Mouse (Mus musculus) liver, embryonic 13.5 days (tissue): Measurements from ENCODE around the gene Fmc1. TPM values are rescaled to one million over a fixed set of nuclear protein-coding genes. Genes with fewer than 3 reads are reported as not detected.
A peak's percentile ranks its signal among the peaks of the same experiment; 100 is the strongest.

Source experiments
- ATAC-seq: fragments of 200-750 bp; cut with Nextera tagmentation; 2 replicates; pipeline ENCODE4 v1.8.0; 2017; ENCODE audit warnings: low read depth, mild to moderate bottlenecking, moderate number of reproducible peaks, moderate library complexity
- DNase-seq: peaks from one replicate; pipeline ENCODE4 v3.0.0; 2022
- H3K27ac ChIP-seq: fragments of 300-500 bp; sonication (generic); 2 replicates; pipeline ENCODE4 v1.5.1; 2015; ENCODE audit warnings: moderate library complexity, mild to moderate bottlenecking, inconsistent platforms
- H3K27me3 ChIP-seq: fragments of 300-500 bp; sonication (generic); 2 replicates; pipeline ENCODE4 v1.6.1; 2015; ENCODE audit warnings: mild to moderate bottlenecking, inconsistent platforms
- H3K36me3 ChIP-seq: fragments of 300-500 bp; sonication (generic); 2 replicates; pipeline ENCODE4 v1.6.1; 2015; ENCODE audit warnings: mild to moderate bottlenecking, inconsistent platforms
- H3K4me1 ChIP-seq: fragments of 300-500 bp; sonication (generic); replicated peaks from 2 replicates; pipeline ENCODE4 v1.6.1; 2015; ENCODE audit warnings: inconsistent platforms
- H3K4me2 ChIP-seq: fragments of 300-500 bp; sonication (generic); 2 replicates; pipeline ENCODE4 v1.6.1; 2015; ENCODE audit warnings: inconsistent platforms, mild to moderate bottlenecking, moderate library complexity
- H3K4me3 ChIP-seq: fragments of 300-500 bp; sonication (generic); replicated peaks from 2 replicates; pipeline ENCODE4 v1.5.1; 2015; ENCODE audit warnings: mild to moderate bottlenecking, inconsistent platforms
- H3K9ac ChIP-seq: fragments of 300-500 bp; sonication (generic); 2 replicates; pipeline ENCODE4 v1.6.1; 2015; ENCODE audit warnings: mild to moderate bottlenecking, inconsistent platforms
- H3K9me3 ChIP-seq: fragments of 300-500 bp; sonication (generic); replicated peaks from 2 replicates; pipeline ENCODE4 v1.6.1; 2016; ENCODE audit warnings: inconsistent platforms
- WGBS: fragments of 180-500 bp; shearing (Covaris S2); methylation state at CpG from one replicate; pipeline ENCODE4 v1.1.7; 2015; ENCODE audit not compliant: insufficient replicate concordance; 5-methylcytosine and 5-hydroxymethylcytosine counted together
- polyA plus RNA-seq: library from polyadenylated mRNA; unstranded; fragments of >200 nt; fragmentation: Nextera tagmentation; extraction: Ambion mirVana; gene quantifications from 2 replicates; pipeline ENCODE4 v1.2.1, GENCODE M21; 2015

Fmc1 gene
- polyA plus RNA-seq: 97.6 and 100 TPM in 2 replicates

DNA sequence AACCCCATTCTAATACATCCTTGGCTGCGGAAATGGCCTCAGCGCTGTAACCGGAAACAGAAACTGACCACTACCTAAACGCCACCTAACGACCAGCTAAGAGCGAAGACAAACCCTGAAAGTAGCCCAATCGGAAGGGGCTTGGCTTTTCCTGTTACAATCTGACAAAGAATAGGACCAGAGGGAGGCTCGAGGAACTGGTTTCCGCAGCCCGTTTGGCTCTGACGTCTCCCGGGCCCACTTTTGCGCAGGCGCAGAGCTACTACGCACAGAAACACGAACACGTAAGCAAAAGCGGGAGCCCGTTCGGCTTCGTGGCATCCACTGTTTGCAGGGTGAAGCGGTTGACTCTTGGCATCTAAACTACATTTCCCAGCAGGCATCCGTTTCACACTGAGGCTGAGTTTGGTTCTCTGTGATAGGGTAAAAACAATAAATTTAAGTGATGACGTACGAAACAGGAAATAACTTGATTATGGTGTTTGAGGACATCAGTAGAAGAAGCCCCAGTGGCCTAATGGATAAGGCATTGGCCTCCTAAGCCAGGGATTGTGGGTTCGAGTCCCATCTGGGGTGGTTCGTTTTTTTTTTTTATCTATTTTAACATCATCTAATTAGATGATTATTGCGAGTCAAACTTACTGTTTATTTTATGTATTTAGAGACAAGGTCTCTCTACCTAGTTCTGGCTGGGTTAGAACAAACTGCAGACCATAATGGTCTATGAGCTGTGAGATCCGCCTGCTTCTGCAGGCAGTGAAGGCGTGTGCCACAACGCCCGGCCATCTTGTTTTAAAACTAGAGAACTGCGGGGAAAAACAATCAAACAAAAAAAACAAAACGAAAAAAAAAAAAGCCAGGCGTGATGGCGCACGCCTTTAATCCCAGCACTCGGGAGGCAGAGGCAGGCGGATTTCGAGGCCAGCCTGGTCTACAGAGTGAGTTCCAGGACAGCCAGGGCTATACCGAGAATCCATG lies at the start of gene Fmc1:
Gene Fmc1 (plus strand): TSS at position 75 of the 978 bp plus-strand sequence.
- peak within 1 kb of the TSS; percentile 78 for H3K4me3 ChIP-seq
- peak within 1 kb of the TSS; percentile 76 for H3K4me2 ChIP-seq
- peak; percentile 83 for ATAC-seq
- peak within 1 kb of the TSS; percentile 92 for H3K27ac ChIP-seq
- no peaks in the 10 kb centered on the region for H3K36me3 ChIP-seq
- H3K4me1 ChIP-seq: peaks cover 25% of the 10 kb centered on the region
- peak; percentile 96 for DNase-seq
- WGBS: 2% methylated on average over 41 of the region's 41 CpGs
- H3K27me3 ChIP-seq: no peaks in the 10 kb centered on the region
- H3K9me3 ChIP-seq: no peaks in the 10 kb centered on the region
- H3K9ac ChIP-seq: peak within 1 kb of the TSS; percentile 88

GRCm38 (mm10) chr6:38492550-38492949 lies 40.8 kb upstream of the Fmc1 start:
- Histone ChIP-seq H3K36me3 (peaks cover 37% of the 10 kb centered on the region), H3K27ac (no peak overlapping the region), H3K4me3 (no peak overlapping the region), H3K9me3 (no peaks in the 10 kb centered on the region), H3K4me2 (no peak overlapping the region), H3K9ac (no peak overlapping the region), H3K27me3 (no peaks in the 10 kb centered on the region), H3K4me1 (no peaks in the 10 kb centered on the region)
- no peak for ATAC-seq
- WGBS: 68% methylated on average over 3 of the region's 3 CpGs
- peak; percentile 33 for DNase-seq

GRCm38 (mm10) chr6:38495641-38496040 lies 37.7 kb upstream of the Fmc1 start:
- H3K4me1 ChIP-seq: 0 out of 2 replicates have a peak, but pooled peaks cover 7% of the 10 kb centered on the region
- H3K4me3 ChIP-seq: no peak overlapping the region
- 69% methylated on average over 4 of the region's 4 CpGs for WGBS
- no peak overlapping the region for H3K9ac ChIP-seq
- H3K36me3 ChIP-seq: peaks cover 44% of the 10 kb centered on the region
- no peak overlapping the region for H3K4me2 ChIP-seq
- ATAC-seq (no peak), DNase-seq (no peak)
- no peaks in the 10 kb centered on the region for H3K27me3 ChIP-seq
- H3K9me3 ChIP-seq: no peaks in the 10 kb centered on the region
- no peak overlapping the region for H3K27ac ChIP-seq

- 97% methylated on average over 1 of the region's 1 CpGs for WGBS
- peaks cover 12% of the 10 kb centered on the region; the same call in 1 of the 2 replicates for H3K4me1 ChIP-seq
- H3K36me3 ChIP-seq: no peaks in the 10 kb centered on the region
- H3K4me2 ChIP-seq: no peak overlapping the region
- no peak overlapping the region for H3K4me3 ChIP-seq
- no peak overlapping the region for H3K9ac ChIP-seq
- H3K27me3 ChIP-seq: no peaks in the 10 kb centered on the region
- no peaks in the 10 kb centered on the region for H3K9me3 ChIP-seq
- no peak overlapping the region for H3K27ac ChIP-seq
- no peak for DNase-seq
- no peak for ATAC-seq
These were observed 21.2 kb upstream of the Fmc1 start for GRCm38 (mm10) chr6:38512096-38512495.

- Histone ChIP-seq H3K4me1 (peaks cover 12% of the 10 kb centered on the region; the same call in 1 of the 2 replicates), H3K9me3 (no peaks in the 10 kb centered on the region)
- ATAC-seq: 0 out of 2 replicates have a peak, but pooled peaks have one; percentile 43
These were observed 20.5 kb upstream of the Fmc1 start for GRCm38 (mm10) chr6:38512830-38513229.

DNA sequence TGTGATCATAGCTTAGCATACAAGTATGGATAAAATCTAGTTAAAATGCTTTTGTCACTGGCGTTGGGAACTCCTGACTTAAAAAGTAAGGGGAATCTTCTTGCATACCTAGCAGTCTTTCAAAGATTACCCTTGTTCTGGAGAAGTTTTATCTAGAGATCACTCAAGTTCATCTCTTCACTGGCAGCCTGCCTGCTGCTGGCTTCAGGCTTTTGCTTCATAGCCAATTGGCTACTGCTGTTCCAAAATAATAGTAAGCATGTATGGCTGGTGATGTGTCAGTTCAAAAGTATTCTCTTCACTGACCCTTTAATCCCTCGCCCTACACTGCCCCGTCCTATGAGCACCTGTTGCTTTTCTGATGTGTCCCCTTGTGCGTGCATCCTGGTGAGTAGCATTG lies 18.1 kb upstream of the Fmc1 start:
- DNase-seq: no peak
- no peak overlapping the region for H3K9ac ChIP-seq

More at GRCm38 (mm10) chr6:38512830-38513229, 20.5 kb upstream of the Fmc1 start:
- no peak for DNase-seq
- Histone ChIP-seq H3K9ac (no peak overlapping the region), H3K36me3 (no peaks in the 10 kb centered on the region), H3K4me3 (no peak overlapping the region), H3K27me3 (no peaks in the 10 kb centered on the region), H3K27ac (no peak overlapping the region), H3K4me2 (no peak overlapping the region)

GRCm38 (mm10) chr6:38523851-38524250 lies 9.5 kb upstream of the Fmc1 start:
- WGBS: 13% methylated on average over 8 of the region's 8 CpGs
- Histone ChIP-seq H3K27ac (no peak overlapping the region), H3K36me3 (no peaks in the 10 kb centered on the region), H3K4me2 (peak overlapping the region; percentile 29), H3K4me1 (peaks cover 13% of the 10 kb centered on the region), H3K27me3 (peaks cover 3% of the 10 kb centered on the region; the same call in 1 of the 2 replicates), H3K9ac (no peak overlapping the region), H3K4me3 (peak overlapping the region; percentile 14; the same call in 1 of the 2 replicates), H3K9me3 (no peaks in the 10 kb centered on the region)
- DNase-seq (peak; percentile 51), ATAC-seq (peak; percentile 74)

More for the DNA sequence above, 18.1 kb upstream of the Fmc1 start:
- H3K4me3 ChIP-seq: no peak overlapping the region
- H3K27me3 ChIP-seq: no peaks in the 10 kb centered on the region
- H3K4me2 ChIP-seq: no peak overlapping the region
- no peaks in the 10 kb centered on the region for H3K9me3 ChIP-seq
- no peaks in the 10 kb centered on the region for H3K36me3 ChIP-seq
- no peak for ATAC-seq
- peaks cover 12% of the 10 kb centered on the region; the same call in 1 of the 2 replicates for H3K4me1 ChIP-seq
- 77% methylated on average over 4 of the region's 4 CpGs for WGBS
- H3K27ac ChIP-seq: no peak overlapping the region

GRCm38 (mm10) chr6:38531211-38531820 lies 2.0 kb upstream of the Fmc1 start:
- Histone ChIP-seq H3K27ac (peak overlapping the region; percentile 27; the same call in 1 of the 2 replicates), H3K9ac (0 out of 2 replicates have a peak overlapping the region, but pooled peaks have one; percentile 13), H3K4me1 (peaks cover 25% of the 10 kb centered on the region), H3K36me3 (no peaks in the 10 kb centered on the region), H3K4me2 (no peak overlapping the region), H3K9me3 (no peaks in the 10 kb centered on the region), H3K27me3 (no peaks in the 10 kb centered on the region), H3K4me3 (no peak overlapping the region)
- DNase-seq: no peak
- WGBS: 36% methylated on average over 5 of the region's 5 CpGs
- no peak for ATAC-seq

- H3K4me1 ChIP-seq: peaks cover 25% of the 10 kb centered on the region
- peak overlapping the region; percentile 76 for H3K4me2 ChIP-seq
- 7% methylated on average over 25 of the region's 25 CpGs for WGBS
- peak; percentile 21 for ATAC-seq
- H3K36me3 ChIP-seq: no peaks in the 10 kb centered on the region
- DNase-seq: no peak
- H3K27ac ChIP-seq: peak overlapping the region; percentile 92
- H3K4me3 ChIP-seq: peak overlapping the region; percentile 78
- no peaks in the 10 kb centered on the region for H3K9me3 ChIP-seq
- H3K27me3 ChIP-seq: no peaks in the 10 kb centered on the region
- H3K9ac ChIP-seq: peak overlapping the region; percentile 77
These were observed 542 bp upstream of the Fmc1 start for GRCm38 (mm10) chr6:38532500-38533420.

- H3K4me2 ChIP-seq: peak overlapping the region; percentile 76
- DNase-seq: peak; percentile 95
- H3K9me3 ChIP-seq: no peaks in the 10 kb centered on the region
- peak; percentile 84 for ATAC-seq
- H3K27me3 ChIP-seq: no peaks in the 10 kb centered on the region
- H3K4me3 ChIP-seq: peak overlapping the region; percentile 78
- peak overlapping the region; percentile 88 for H3K9ac ChIP-seq
- H3K4me1 ChIP-seq: peaks cover 25% of the 10 kb centered on the region
- no peaks in the 10 kb centered on the region for H3K36me3 ChIP-seq
- under 1% methylated on average over 53 of the region's 53 CpGs for WGBS
- peak overlapping the region; percentile 92 for H3K27ac ChIP-seq
These were observed 1.5 kb downstream of the Fmc1 start for GRCm38 (mm10) chr6:38534640-38535365.
